Mouse (Mus musculus): ENCODE data around the gene Ccnt1. TPM values are rescaled to one million over a fixed set of nuclear protein-coding genes. Genes with fewer than 3 reads are reported as not detected.

Ccnt1 gene
- total RNA-seq, 2 experiments from 2014 or later: 21.7 to 30.4 TPM

DNA sequence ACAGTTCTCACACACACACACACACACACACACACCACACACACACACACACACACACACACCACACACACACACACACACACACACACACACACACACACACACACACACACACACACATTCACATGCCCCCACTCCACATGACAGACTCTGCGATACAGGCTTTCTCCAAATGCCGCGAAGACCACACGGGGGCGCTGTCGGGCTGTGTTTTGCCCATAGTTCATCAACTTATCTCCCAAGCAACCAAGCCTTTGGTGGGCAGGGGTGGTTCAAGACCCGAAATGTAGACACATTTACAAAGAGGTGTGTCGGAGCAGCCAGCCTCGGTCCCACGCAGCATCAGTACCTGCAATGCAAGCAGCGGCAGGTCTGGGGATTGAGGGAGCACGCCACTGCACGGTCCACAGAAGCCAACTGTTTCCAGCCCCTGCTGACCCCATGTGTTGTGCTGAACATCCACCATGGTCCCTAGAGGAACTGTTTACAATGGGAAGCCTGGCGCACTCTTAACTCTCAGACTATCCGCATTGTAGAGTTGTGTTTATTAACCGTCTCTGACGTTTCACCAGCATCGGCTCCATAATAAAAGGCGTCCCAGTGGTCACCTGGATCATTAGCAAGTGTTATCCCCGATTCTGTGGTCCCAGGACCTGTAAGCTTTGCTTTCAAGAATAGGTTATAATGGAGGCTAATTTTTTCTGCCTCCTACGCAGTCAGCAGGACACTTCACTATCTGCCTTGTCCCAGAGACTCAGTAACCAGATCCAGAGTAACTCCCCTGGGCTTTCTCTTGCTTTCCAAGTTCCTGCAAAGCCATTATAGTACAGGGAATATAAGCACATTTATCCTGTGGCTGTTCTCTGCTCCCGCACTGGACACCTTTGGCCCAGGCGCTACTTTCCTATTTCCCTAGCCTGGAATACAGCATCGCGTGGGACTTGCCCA is 60.0 kb downstream of the Ccnt1 start:
- DNase-seq: peak; percentile 88

DNA sequence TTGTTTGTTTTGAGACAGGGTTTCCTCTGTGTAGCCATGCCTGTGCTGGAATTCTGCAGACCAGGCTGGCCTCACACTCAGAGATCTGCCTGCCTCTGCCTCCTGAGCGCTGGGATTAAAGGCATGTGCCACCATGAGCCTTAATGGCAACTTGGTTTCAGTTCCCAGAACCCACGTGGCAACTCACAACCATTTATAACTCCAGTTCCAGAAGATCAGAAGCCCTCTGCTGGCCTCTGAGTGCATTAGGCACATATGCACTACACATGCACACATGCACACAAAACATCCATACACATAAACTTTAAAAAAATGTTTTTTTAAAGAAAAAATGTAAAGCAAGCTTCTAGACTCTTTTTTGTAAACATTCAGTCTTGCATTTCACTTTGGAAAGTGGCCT is 61.3 kb downstream of the Ccnt1 start:
- DNase-seq: no peak

DNA sequence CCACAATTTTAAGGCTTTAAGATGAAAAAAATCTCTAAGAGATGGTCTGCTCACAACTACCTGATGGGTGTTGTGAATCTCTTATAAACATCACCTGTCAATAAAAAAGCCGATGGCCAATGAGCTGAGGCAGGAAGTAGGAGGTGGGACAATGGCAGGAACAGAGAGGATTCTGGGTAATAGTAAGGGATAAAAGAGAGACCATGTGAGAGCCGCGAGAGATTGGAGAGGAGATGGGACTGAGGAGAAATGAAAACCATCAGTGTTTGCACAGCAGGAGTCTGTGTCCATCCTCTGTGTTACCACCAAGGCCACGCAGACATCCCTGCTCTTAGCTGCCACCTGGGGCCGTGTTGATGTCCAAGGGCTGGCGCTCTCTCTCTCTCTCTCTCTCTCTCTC is 63.4 kb downstream of the Ccnt1 start:
- DNase-seq: no peak

DNA sequence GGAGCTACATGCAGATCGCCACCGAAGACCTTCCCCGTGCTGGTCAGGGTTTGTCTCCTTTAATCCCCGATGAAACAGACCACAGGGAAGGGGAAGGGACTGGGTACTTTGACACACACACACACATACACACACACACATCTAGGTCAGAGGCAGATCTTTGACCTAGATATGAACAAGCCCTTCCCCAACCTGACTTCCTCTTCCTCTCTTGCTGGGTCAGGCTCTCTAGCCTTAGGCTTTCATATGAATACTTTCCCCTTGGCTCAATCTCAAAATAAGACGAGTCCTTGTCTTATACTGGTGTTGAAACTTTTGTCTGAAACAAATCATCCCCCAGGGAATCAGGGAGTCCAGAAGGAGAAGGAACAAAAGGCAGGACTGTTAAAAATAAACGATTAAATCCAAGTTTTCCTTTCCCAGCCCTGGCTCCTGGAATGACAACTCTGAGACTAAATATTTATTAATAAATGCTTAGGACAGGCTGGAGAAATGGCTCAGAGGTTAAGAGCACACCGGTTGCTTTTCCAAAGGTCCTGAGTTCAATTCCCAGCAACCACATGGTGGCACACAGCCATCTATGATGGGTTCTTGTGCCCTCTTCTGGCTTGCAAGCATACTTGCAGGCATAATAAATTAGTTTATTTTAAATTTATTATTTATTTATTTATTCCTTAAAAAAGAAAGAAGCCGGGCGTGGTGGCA is 64.3 kb downstream of the Ccnt1 start:
- no peak for DNase-seq

DNA sequence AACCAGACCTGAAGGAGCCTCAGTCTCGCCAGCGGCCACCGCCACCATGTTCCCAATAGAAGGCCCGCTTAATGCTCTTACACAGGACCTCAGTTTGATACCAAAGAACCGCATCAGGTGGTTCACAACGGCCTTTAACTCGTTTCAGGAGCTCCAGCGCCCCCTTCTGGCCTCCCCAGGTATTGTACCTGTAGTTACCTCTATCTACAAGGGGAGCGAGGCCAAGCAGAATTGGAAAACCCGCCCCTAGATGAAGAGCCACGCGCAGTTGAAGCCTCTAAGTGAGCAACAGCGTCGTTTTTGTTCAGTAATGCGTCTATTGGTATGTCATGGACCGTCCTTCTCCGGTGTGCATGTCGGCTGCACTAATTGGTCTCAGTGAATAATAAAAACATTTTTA is 66.2 kb downstream of the Ccnt1 start:
- peak; percentile 86 for DNase-seq

DNA sequence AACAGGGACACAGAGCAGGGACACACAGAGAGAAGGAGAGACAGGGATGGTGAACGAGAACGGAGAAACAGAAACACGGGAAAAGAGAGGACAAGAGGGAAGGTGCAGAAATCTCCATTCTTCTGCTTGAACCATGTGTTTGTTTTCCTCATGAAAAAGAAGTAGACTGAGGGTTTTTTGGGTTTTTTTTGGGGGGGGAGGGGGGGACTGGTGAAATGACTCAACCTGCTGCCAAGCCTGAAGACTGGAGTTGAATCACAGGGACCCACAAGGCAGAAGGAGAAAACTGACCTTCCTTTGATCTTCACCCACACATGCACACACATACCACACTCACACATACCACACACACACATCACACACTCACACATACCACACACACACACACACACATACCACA is 67.4 kb downstream of the Ccnt1 start:
- no peak for DNase-seq

DNA sequence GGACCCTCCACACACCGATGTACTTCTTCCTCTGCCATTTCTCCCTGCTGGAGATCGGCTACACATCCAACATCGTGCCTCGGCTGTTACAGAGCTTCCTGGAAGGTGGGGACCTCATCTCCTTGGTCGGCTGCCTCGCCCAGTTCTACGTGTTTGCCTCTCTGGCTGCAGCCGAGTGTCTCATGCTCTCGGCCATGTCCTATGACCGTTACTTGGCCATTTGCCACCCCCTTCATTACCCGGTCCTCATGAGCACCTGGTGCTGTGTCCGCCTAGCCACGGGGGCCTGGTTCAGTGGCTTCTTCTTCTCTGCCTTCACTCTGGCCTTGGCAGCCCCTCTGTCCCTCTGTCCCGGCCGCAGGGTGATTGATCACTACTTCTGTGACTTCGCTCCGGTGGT is 73.1 kb downstream of the Ccnt1 start:
- DNase-seq: no peak

DNA sequence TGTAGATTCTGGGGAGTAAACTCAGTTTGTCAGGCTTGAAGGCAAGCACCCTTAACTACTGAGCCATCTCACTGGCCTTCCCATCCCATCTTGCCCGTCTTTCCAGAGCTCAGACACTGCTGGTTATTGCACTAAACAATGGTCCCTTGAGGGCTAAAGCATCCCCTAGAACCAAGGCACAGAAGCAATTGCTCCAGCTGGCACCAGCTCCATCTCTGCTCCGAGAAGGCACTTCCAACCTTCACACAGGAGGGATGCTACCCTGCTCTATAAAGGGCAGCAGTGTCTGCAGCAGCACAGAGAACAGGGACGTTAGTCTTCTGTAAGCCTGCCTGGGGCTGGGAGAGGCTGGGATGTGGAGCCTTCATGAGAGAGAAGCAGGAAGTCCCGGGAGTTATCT is 78.6 kb downstream of the Ccnt1 start, which contains the start of gene Olfr279:
Gene Olfr279 (plus strand): TSS at position 301 of the 400 bp plus-strand sequence.
- DNase-seq: no peak

DNA sequence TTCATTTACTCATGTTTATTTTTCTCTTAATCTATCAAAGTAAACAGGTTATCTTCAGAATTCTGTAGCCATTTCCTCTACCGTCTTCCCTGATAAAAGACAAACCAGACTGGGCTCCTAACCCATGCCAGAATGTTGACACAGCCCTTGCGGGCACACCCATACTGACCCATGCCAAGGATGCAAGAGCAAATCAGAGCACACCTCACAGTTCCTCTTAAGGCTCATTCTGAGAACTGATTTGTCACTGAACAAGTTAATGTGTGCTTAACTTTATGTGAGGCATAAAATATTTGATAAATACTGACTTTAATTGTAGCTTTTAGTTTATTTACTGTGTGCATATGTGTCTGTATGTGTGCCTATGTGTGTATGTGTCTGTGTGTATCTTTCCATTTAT is 79.4 kb downstream of the Ccnt1 start:
- DNase-seq: no peak

Small RNA genes within 50 kb of the gene (microRNA-seq; reads per million reads assigned to microRNA genes)
- 1.5 to 6.7 reads per million in 2 experiments for gene Mir1291

Other genes starting within 250 kb of the Ccnt1 start
- not detected for gene Olfr284, start 229.9 kb downstream of the Ccnt1 start, total RNA-seq (2021)
- gene Olfr283, start 190.0 kb downstream of the Ccnt1 start, total RNA-seq (2021): not detected
- gene Olfr282, start 139.7 kb downstream of the Ccnt1 start, total RNA-seq (2021): not detected
- not detected for gene Olfr281, start 118.3 kb downstream of the Ccnt1 start, total RNA-seq (2021)
- gene OR5BS1P, start 101.0 kb downstream of the Ccnt1 start, total RNA-seq (2021): not detected
- under 1 TPM; 0.36 to 0.54 TPM for gene Lalba, start 88.2 kb downstream of the Ccnt1 start, total RNA-seq (2021)
- not detected for gene Olfr279, start 78.5 kb downstream of the Ccnt1 start, total RNA-seq (2021)
- gene Kansl2, start 36.7 kb downstream of the Ccnt1 start, total RNA-seq (2021): 10 to 100 TPM; 71.5 to 77.4 TPM
- gene 4930415O20Rik, start 81 bp upstream of the Ccnt1 start, total RNA-seq (2021): not detected
- gene Adcy6, start 39.2 kb upstream of the Ccnt1 start, total RNA-seq (2021): 10 to 100 TPM; 39.9 to 45.3 TPM
- gene Cacnb3, start 59.9 kb upstream of the Ccnt1 start, total RNA-seq (2021): 10 to 100 TPM; 12.0 to 15.4 TPM
- gene Ddx23, start 92.0 kb upstream of the Ccnt1 start, total RNA-seq (2021): 10 to 100 TPM; 53.6 to 57.6 TPM
- gene Rnd1, start 106.5 kb upstream of the Ccnt1 start, total RNA-seq (2021): 1 to 10 TPM in 1 of 2 experiments, under 1 TPM in 1; 0.49 to 1.9 TPM
- not detected for gene Ccdc65, start 137.3 kb upstream of the Ccnt1 start, total RNA-seq (2021)
- gene Fkbp11, start 157.3 kb upstream of the Ccnt1 start, total RNA-seq (2021): 10 to 100 TPM in 1 of 2 experiments, 1 to 10 TPM in 1; 8.0 to 13.1 TPM
- 10 to 100 TPM; 21.2 to 24.2 TPM for gene Arf3, start 192.3 kb upstream of the Ccnt1 start, total RNA-seq (2021)
- gene Wnt10b, start 207.2 kb upstream of the Ccnt1 start, total RNA-seq (2021): 1 to 10 TPM; 1.3 to 1.5 TPM
- gene Wnt1, start 218.9 kb upstream of the Ccnt1 start, total RNA-seq (2021): not detected
- gene Ddn, start 238.6 kb upstream of the Ccnt1 start, total RNA-seq (2021): 1 to 10 TPM; 2.2 to 2.7 TPM

Data from gastrocnemius, postnatal 10 days (tissue).